27 mouse cellular contexts compared by ENCODE assay signal in the genomic region with DNA sequence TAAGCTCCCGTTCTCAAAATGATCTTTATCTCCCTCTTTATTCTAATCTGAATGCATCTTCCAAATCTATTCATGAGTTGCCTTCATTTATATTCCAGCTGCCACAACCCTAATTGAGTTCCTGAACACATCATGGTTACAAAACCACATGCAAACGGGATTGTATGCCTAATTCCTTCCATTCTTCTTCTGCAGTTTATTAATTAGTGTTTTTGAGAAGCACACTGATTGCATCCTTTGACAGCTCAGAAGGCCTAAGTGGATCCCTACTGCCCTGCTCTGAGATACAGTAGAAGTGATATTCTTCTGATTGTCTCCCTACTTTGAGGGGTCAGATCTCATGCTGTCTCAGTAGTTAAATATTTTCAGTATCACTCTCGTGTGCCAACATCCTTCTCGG.
"Had no signal": no experiment of that assay in that cellular context is flagged by ENCODE, and none has a peak within 500 bp of the region (broad histone marks: within the 10 kb centered on the region; RNA-seq: fewer than 3 reads in every experiment).

No protein-coding gene starts in this region.

- H3K9ac ChIP-seq: embryonic facial prominence, embryonic 12.5 days; embryonic facial prominence, embryonic 13.5 days; embryonic facial prominence, embryonic 15.5 days; forebrain, embryonic 12.5 days; forebrain, postnatal 0 days; heart, embryonic 12.5 days had no signal

- ATAC-seq: forebrain, postnatal 0 days had no signal

- H3K27me3 ChIP-seq: embryonic facial prominence, embryonic 12.5 days; embryonic facial prominence, embryonic 13.5 days; embryonic facial prominence, embryonic 15.5 days; forebrain, embryonic 12.5 days; heart, embryonic 12.5 days had no signal

- H3K4me2 ChIP-seq: embryonic facial prominence, embryonic 12.5 days; embryonic facial prominence, embryonic 13.5 days; embryonic facial prominence, embryonic 15.5 days; forebrain, embryonic 12.5 days; heart, embryonic 11.5 days; heart, embryonic 12.5 days had no signal

- H3K4me1 ChIP-seq: embryonic facial prominence, embryonic 10.5 days; embryonic facial prominence, embryonic 12.5 days; embryonic facial prominence, embryonic 13.5 days; embryonic facial prominence, embryonic 15.5 days; forebrain, embryonic 10.5 days; forebrain, embryonic 12.5 days; heart, embryonic 10.5 days; heart, embryonic 12.5 days had no signal

- H3K4me3 ChIP-seq: embryonic facial prominence, embryonic 10.5 days; embryonic facial prominence, embryonic 12.5 days; embryonic facial prominence, embryonic 13.5 days; embryonic facial prominence, embryonic 15.5 days; erythroblast, embryonic 14.5 days; forebrain, embryonic 10.5 days; forebrain, embryonic 12.5 days; gastrocnemius, adult 2 months; heart, adult 2 months; heart, embryonic 10.5 days; heart, embryonic 12.5 days had no signal

- H3K36me3 ChIP-seq: embryonic facial prominence, embryonic 10.5 days; embryonic facial prominence, embryonic 12.5 days; embryonic facial prominence, embryonic 13.5 days; embryonic facial prominence, embryonic 15.5 days; forebrain, embryonic 10.5 days; forebrain, embryonic 12.5 days; heart, embryonic 10.5 days; heart, embryonic 12.5 days had no signal

- H3K9me3 ChIP-seq: embryonic facial prominence, embryonic 10.5 days; embryonic facial prominence, embryonic 12.5 days; embryonic facial prominence, embryonic 13.5 days; embryonic facial prominence, embryonic 15.5 days; forebrain, embryonic 10.5 days; forebrain, embryonic 12.5 days; heart, embryonic 10.5 days; heart, embryonic 12.5 days had no signal

- DNase-seq: cerebellum, adult 8-10 months; cerebellum, adult 9-10 months; cerebellum, adult 9-11 months; cerebellum, postnatal 10 days; cerebellum, postnatal 14 days; cerebellum, postnatal 25 days; cerebellum, postnatal 36 days; embryo, embryonic 11 days; forebrain, postnatal 0 days; gastrocnemius, adult 2 months; gastrocnemius, postnatal 10 days; gastrocnemius, postnatal 14 days; gastrocnemius, postnatal 25 days; gastrocnemius, postnatal 36 days; heart, adult 11 months; heart, adult 18-20 months; heart, adult 2 months had no signal

- H3K27ac ChIP-seq: embryonic facial prominence, embryonic 10.5 days; embryonic facial prominence, embryonic 12.5 days; embryonic facial prominence, embryonic 13.5 days; embryonic facial prominence, embryonic 15.5 days; forebrain, embryonic 10.5 days; forebrain, embryonic 12.5 days; gastrocnemius, adult 2 months; heart, adult 2 months; heart, embryonic 10.5 days had no signal
